7 mouse cellular contexts compared by ENCODE assay signal in genomic region chr15:42309586-42309985, GRCm38 (mm10).
DNase-seq lines count a peak whose midpoint lies in the region; ATAC-seq and TF ChIP-seq lines count a peak whose summit lies in the region.

No protein-coding gene starts in this region.

- no peak overlapping the region for H3K27ac ChIP-seq in liver, adult 2 months (replicated peaks; ENCODE audit: insufficient read depth, low read depth, low read length)
- no peak overlapping the region for H3K27ac ChIP-seq in liver, embryonic 11.5 days (ENCODE audit: low read depth, low read length)
- H3K27ac ChIP-seq in forebrain, embryonic 16.5 days (ENCODE audit: low read length) = no peak overlapping the region; the same call in 1 of the 2 replicates
- no peak overlapping the region for H3K27ac ChIP-seq in intestine, embryonic 16.5 days (ENCODE audit: low read length)
- H3K27ac ChIP-seq in kidney, embryonic 14.5 days (ENCODE audit: low read depth, low read length) = no peak overlapping the region

- H3K79me2 ChIP-seq in liver, adult 2 months (ENCODE audit: control insufficient read depth, insufficient read depth, low read length) = no peaks in the 10 kb centered on the region

- H3K4me1 ChIP-seq in liver, adult 2 months (ENCODE audit: control insufficient read depth, insufficient read depth, low read length) = no peaks in the 10 kb centered on the region
- no peaks in the 10 kb centered on the region for H3K4me1 ChIP-seq in liver, embryonic 11.5 days (replicated peaks; ENCODE audit: control insufficient read depth, insufficient read depth, low read length)
- peaks cover 7% of the 10 kb centered on the region; the same call in 1 of the 2 replicates for H3K4me1 ChIP-seq in forebrain, embryonic 16.5 days (replicated peaks; ENCODE audit: control insufficient read depth, insufficient read depth, low read length)
- H3K4me1 ChIP-seq in intestine, embryonic 16.5 days (ENCODE audit: control insufficient read depth, insufficient read depth, low read length) = no peaks in the 10 kb centered on the region
- no peaks in the 10 kb centered on the region for H3K4me1 ChIP-seq in kidney, embryonic 14.5 days (ENCODE audit: control insufficient read depth, insufficient read depth, low read length)

- 44% methylated on average over 5 of the region's 5 CpGs for WGBS in liver, adult 2 months
- WGBS in liver, embryonic 11.5 days = 37% methylated on average over 5 of the region's 5 CpGs
- whole genome bisulfite sequencing in forebrain, embryonic 16.5 days = 40% methylated on average over 5 of the region's 5 CpGs
- WGBS in intestine, embryonic 16.5 days = 64% methylated on average over 5 of the region's 5 CpGs
- 81% methylated on average over 5 of the region's 5 CpGs for WGBS in kidney, embryonic 14.5 days

- TF ChIP-seq POLR2A in liver, adult 2 months (IDR thresholded peaks at IDR 0.05; ENCODE audit: extremely low read depth, insufficient read depth, low read length) = no peak

- H3K9ac ChIP-seq in liver, adult 2 months (ENCODE audit: low read depth, low read length) = no peak overlapping the region
- H3K9ac ChIP-seq in liver, embryonic 11.5 days (ENCODE audit: low read depth, low read length) = no peak overlapping the region
- no peak overlapping the region for H3K9ac ChIP-seq in forebrain, embryonic 16.5 days (replicated peaks; ENCODE audit: low read depth, low read length)
- no peak overlapping the region for H3K9ac ChIP-seq in intestine, embryonic 16.5 days (ENCODE audit: low read depth, low read length)
- H3K9ac ChIP-seq in kidney, embryonic 14.5 days (ENCODE audit: low read depth, low read length) = no peak overlapping the region

- no peaks in the 10 kb centered on the region for H3K9me3 ChIP-seq in liver, embryonic 11.5 days (ENCODE audit: control insufficient read depth, low read length)
- no peaks in the 10 kb centered on the region for H3K9me3 ChIP-seq in forebrain, embryonic 16.5 days (ENCODE audit: control insufficient read depth, low read length)
- no peaks in the 10 kb centered on the region for H3K9me3 ChIP-seq in intestine, embryonic 16.5 days (ENCODE audit: control insufficient read depth, low read length)
- no peaks in the 10 kb centered on the region for H3K9me3 ChIP-seq in kidney, embryonic 14.5 days (ENCODE audit: control insufficient read depth, low read length)

- H3K36me3 ChIP-seq in liver, adult 2 months (ENCODE audit: control insufficient read depth, insufficient read depth, low read length) = no peaks in the 10 kb centered on the region
- H3K36me3 ChIP-seq in liver, embryonic 11.5 days (ENCODE audit: control insufficient read depth, insufficient read depth, low read length) = no peaks in the 10 kb centered on the region
- no peaks in the 10 kb centered on the region for H3K36me3 ChIP-seq in forebrain, embryonic 16.5 days (ENCODE audit: control insufficient read depth, insufficient read depth)
- H3K36me3 ChIP-seq in intestine, embryonic 16.5 days (ENCODE audit: control insufficient read depth, insufficient read depth, low read length) = no peaks in the 10 kb centered on the region
- no peaks in the 10 kb centered on the region for H3K36me3 ChIP-seq in kidney, embryonic 14.5 days (ENCODE audit: control insufficient read depth, insufficient read depth, low read length)

- no peak overlapping the region for H3K4me3 ChIP-seq in liver, adult 2 months (ENCODE audit: insufficient read depth, low read depth, low read length)
- H3K4me3 ChIP-seq in liver, embryonic 11.5 days (ENCODE audit: low read depth, low read length) = no peak overlapping the region
- H3K4me3 ChIP-seq in forebrain, embryonic 16.5 days (replicated peaks; ENCODE audit: low read length) = no peak overlapping the region
- no peak overlapping the region for H3K4me3 ChIP-seq in intestine, embryonic 16.5 days (ENCODE audit: low read length)
- no peak overlapping the region for H3K4me3 ChIP-seq in kidney, embryonic 14.5 days (ENCODE audit: low read length)

- no peaks in the 10 kb centered on the region for H3K27me3 ChIP-seq in liver, adult 2 months (ENCODE audit: control insufficient read depth, insufficient read depth, low read length)
- H3K27me3 ChIP-seq in liver, embryonic 11.5 days (replicated peaks; ENCODE audit: control insufficient read depth, insufficient read depth, low read length) = no peaks in the 10 kb centered on the region
- H3K27me3 ChIP-seq in forebrain, embryonic 16.5 days (replicated peaks; ENCODE audit: control insufficient read depth, insufficient read depth, low read length) = no peaks in the 10 kb centered on the region
- H3K27me3 ChIP-seq in intestine, embryonic 16.5 days (replicated peaks; ENCODE audit: control insufficient read depth, insufficient read depth, low read length) = no peaks in the 10 kb centered on the region
- H3K27me3 ChIP-seq in kidney, embryonic 14.5 days (ENCODE audit: control insufficient read depth, insufficient read depth, low read length) = no peaks in the 10 kb centered on the region

- peak; percentile 8 for DNase-seq in liver, adult 2 months (ENCODE audit: extremely low read depth, low read depth, low spot score)
- DNase-seq in liver, embryonic 11.5 days (ENCODE audit: low spot score) = no peak
- DNase-seq in cerebellum, adult 11 months = peak; percentile 61
- DNase-seq in lung, postnatal 14 days = peak; percentile 14

- no peak overlapping the region for H3K4me2 ChIP-seq in liver, embryonic 11.5 days
- no peak overlapping the region for H3K4me2 ChIP-seq in forebrain, embryonic 16.5 days (ENCODE audit: low read length)
- no peak overlapping the region for H3K4me2 ChIP-seq in intestine, embryonic 16.5 days (ENCODE audit: low read depth, low read length)
- no peak overlapping the region for H3K4me2 ChIP-seq in kidney, embryonic 14.5 days (replicated peaks; ENCODE audit: low read depth, low read length)

- TF ChIP-seq CTCF in liver, adult 2 months (IDR thresholded peaks at IDR 0.05; ENCODE audit: low read depth, low read length) = no peak

- no peak for ATAC-seq in liver, embryonic 11.5 days (replicated peaks; ENCODE audit: low FRiP score)
- ATAC-seq in forebrain, embryonic 16.5 days = peak; percentile 95
- no peak for ATAC-seq in intestine, embryonic 16.5 days
- no peak for ATAC-seq in kidney, embryonic 14.5 days (ENCODE audit: low FRiP score, low TSS enrichment)
